Mouse (Mus musculus) megakaryocyte progenitor cell, adult 5-6 weeks (primary cell): ENCODE data around the gene Zfp988. TPM values are rescaled to one million over a fixed set of nuclear protein-coding genes. Genes with fewer than 3 reads are reported as not detected.

Experiments used
- total RNA-seq, 2 experiments: library from RNA; stranded (forward) in 1 of 2; stranded (reverse) in 1 of 2; fragments of 157-497, 149-512 nt in 1 of 2; fragments of 200-1000 nt in 1 of 2; gene quantifications; 2 replicates each; pipeline versions ENCODE4 v1.2.3 to v1.2.4; 2015 to 2017

The Zfp988 gene
- total RNA-seq, 2 experiments from 2014 or later, result 0.74 TPM; not detected in 1

Other genes starting within 250 kb of the Zfp988 start
- 54.7 and 64.7 TPM in 2 replicates for gene Zfp991, start 173.6 kb upstream of the Zfp988 start, total RNA-seq (2015)
- 28.4 and 37.4 TPM in 2 replicates for gene Zfp991, start 173.6 kb upstream of the Zfp988 start, total RNA-seq (2017)
- gene Zfp978, start 55.6 kb downstream of the Zfp988 start, total RNA-seq (2015), result 0.30 TPM in 1 of 2 replicates, not detected in the other
- gene Zfp978, start 55.6 kb downstream of the Zfp988 start, total RNA-seq (2017), result not detected in 2 replicates
- 15.3 and 23.5 TPM in 2 replicates for gene Zfp982, start 186.7 kb downstream of the Zfp988 start, total RNA-seq (2015)
- gene Zfp982, start 186.7 kb downstream of the Zfp988 start, total RNA-seq (2017), result 7.7 and 12.0 TPM in 2 replicates
- 0.37 and 0.79 TPM in 2 replicates for gene Gm16503, start 234.5 kb downstream of the Zfp988 start, total RNA-seq (2015)
- gene Gm16503, start 234.5 kb downstream of the Zfp988 start, total RNA-seq (2017), result 0.17 and 0.78 TPM in 2 replicates
- 0.59 and 0.93 TPM in 2 replicates for gene Zfp985, start 247.6 kb downstream of the Zfp988 start, total RNA-seq (2015)
- gene Zfp985, start 247.6 kb downstream of the Zfp988 start, total RNA-seq (2017), result 0.10 and 0.42 TPM in 2 replicates